Comparison of ENCODE assay signal across 18 mouse cellular contexts in the genomic region with DNA sequence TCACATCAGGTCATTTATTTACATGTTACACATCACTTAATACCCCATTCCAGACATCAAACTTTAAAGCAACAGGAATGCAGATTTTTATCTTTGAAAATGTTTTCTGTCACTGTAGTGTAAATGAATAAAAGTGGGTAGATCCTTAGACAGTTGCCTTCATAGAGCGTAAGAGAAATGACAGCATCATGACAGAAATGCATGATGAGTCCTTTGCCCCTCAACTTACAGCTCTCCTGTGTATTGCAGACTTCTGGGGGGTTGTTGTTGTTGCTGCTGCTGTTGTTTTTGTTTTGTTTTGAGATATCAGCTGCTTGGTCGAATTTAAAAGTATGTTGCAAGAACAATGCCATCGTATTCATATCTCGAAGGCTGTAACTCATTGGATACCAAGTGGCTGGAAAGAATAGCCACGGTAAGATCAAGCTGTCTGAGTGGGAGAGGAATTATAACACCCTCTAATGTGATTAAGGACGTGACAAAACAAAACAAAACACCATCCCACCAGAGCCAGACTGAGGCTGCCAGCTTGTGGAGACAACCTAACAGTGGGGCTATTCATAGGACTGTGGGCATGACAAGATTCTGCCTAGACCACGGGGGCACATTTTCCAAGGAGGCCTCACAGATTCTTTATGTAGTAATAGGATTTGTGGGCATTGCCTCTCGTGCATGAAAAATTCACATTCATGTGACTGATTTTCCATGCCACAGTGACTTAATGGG.
DNase-seq lines count a peak whose midpoint lies in the region; ATAC-seq and TF ChIP-seq lines count a peak whose summit lies in the region.
"Had no signal": no experiment of that assay in that cellular context is flagged by ENCODE, and none has a peak within 500 bp of the region (broad histone marks: within the 10 kb centered on the region; RNA-seq: fewer than 3 reads in every experiment).

No protein-coding gene starts in this region.

- H3K4me3 ChIP-seq in hindbrain, embryonic 10.5 days = no peak overlapping the region
- H3K4me3 ChIP-seq in midbrain, embryonic 11.5 days (ENCODE audit: low read depth, low read length) = no peak overlapping the region
- no peak overlapping the region for H3K4me3 ChIP-seq in neural tube, embryonic 15.5 days (replicated peaks)
- no peak overlapping the region for H3K4me3 ChIP-seq in left cerebral cortex, adult 2 months
- no peak overlapping the region for H3K4me3 ChIP-seq in liver, embryonic 11.5 days (ENCODE audit: low read depth, low read length)
- H3K4me3 ChIP-seq: embryonic facial prominence, embryonic 15.5 days; intestine, embryonic 15.5 days; myocyte had no signal

- 35% methylated on average over 8 of the region's 8 CpGs for WGBS in hindbrain, embryonic 10.5 days
- WGBS in midbrain, embryonic 11.5 days = 17% methylated on average over 8 of the region's 8 CpGs
- WGBS in neural tube, embryonic 15.5 days = 16% methylated on average over 8 of the region's 8 CpGs
- WGBS in liver, embryonic 11.5 days = 62% methylated on average over 8 of the region's 8 CpGs

- H3K9ac ChIP-seq in midbrain, embryonic 11.5 days (ENCODE audit: low read length) = no peak overlapping the region
- H3K9ac ChIP-seq in neural tube, embryonic 15.5 days (replicated peaks) = no peak overlapping the region
- no peak overlapping the region for H3K9ac ChIP-seq in liver, embryonic 11.5 days (ENCODE audit: low read depth, low read length)
- H3K9ac ChIP-seq: embryonic facial prominence, embryonic 15.5 days; intestine, embryonic 15.5 days; liver, embryonic 14.5 days had no signal

- no peaks in the 10 kb centered on the region for H3K36me3 ChIP-seq in hindbrain, embryonic 10.5 days
- H3K36me3 ChIP-seq in midbrain, embryonic 11.5 days (ENCODE audit: control insufficient read depth, insufficient read depth, low read length) = no peaks in the 10 kb centered on the region
- no peaks in the 10 kb centered on the region for H3K36me3 ChIP-seq in neural tube, embryonic 15.5 days
- H3K36me3 ChIP-seq in liver, embryonic 11.5 days (ENCODE audit: control insufficient read depth, insufficient read depth, low read length) = no peaks in the 10 kb centered on the region
- H3K36me3 ChIP-seq: embryonic facial prominence, embryonic 15.5 days; intestine, embryonic 15.5 days had no signal

- DNase-seq in embryo, embryonic 10.5 days (ENCODE audit: low spot score) = peak; percentile 46
- no peak for DNase-seq in embryo, embryonic 9.5 days (ENCODE audit: extremely low spot score)
- DNase-seq in hindbrain, embryonic 10.5 days (ENCODE audit: low spot score) = no peak
- DNase-seq in midbrain, embryonic 11.5 days (ENCODE audit: low spot score, missing footprints) = peak; percentile 92
- DNase-seq in gastrocnemius, adult 18-20 months (ENCODE audit: low spot score) = no peak
- no peak for DNase-seq in left cerebral cortex, adult 2 months (ENCODE audit: extremely low spot score in 1 of 2, low spot score in 2 of 2)
- DNase-seq in liver, embryonic 11.5 days (ENCODE audit: low spot score) = no peak
- DNase-seq: cerebellum, adult 9-11 months; layer of hippocampus, adult 9-11 months; lung, postnatal 10 days; right cerebral cortex, adult 18-20 months had no signal

- peak; percentile 98 for ATAC-seq in midbrain, embryonic 11.5 days (ENCODE audit: low FRiP score)
- ATAC-seq in neural tube, embryonic 15.5 days (ENCODE audit: low FRiP score) = peak; percentile 50; the same call in 1 of the 2 replicates
- no peak for ATAC-seq in liver, embryonic 11.5 days (replicated peaks; ENCODE audit: low FRiP score)
- ATAC-seq: intestine, embryonic 15.5 days had no signal

- peak overlapping the region; percentile 50; the same call in 1 of the 2 replicates for H3K27ac ChIP-seq in hindbrain, embryonic 10.5 days
- peak overlapping the region; percentile 44; the same call in 1 of the 2 replicates for H3K27ac ChIP-seq in midbrain, embryonic 11.5 days (ENCODE audit: low read depth, low read length)
- no peak overlapping the region for H3K27ac ChIP-seq in neural tube, embryonic 15.5 days (replicated peaks)
- no peak overlapping the region for H3K27ac ChIP-seq in left cerebral cortex, adult 2 months
- no peak overlapping the region for H3K27ac ChIP-seq in liver, embryonic 11.5 days (ENCODE audit: low read depth, low read length)
- H3K27ac ChIP-seq: embryonic facial prominence, embryonic 15.5 days; intestine, embryonic 15.5 days; kidney, postnatal 0 days; liver, embryonic 14.5 days had no signal

- H3K4me1 ChIP-seq in hindbrain, embryonic 10.5 days (replicated peaks) = peaks cover 14% of the 10 kb centered on the region
- peaks cover 8% of the 10 kb centered on the region for H3K4me1 ChIP-seq in midbrain, embryonic 11.5 days (ENCODE audit: control insufficient read depth, insufficient read depth, low read length)
- peaks cover 12% of the 10 kb centered on the region; the same call in 1 of the 2 replicates for H3K4me1 ChIP-seq in neural tube, embryonic 15.5 days
- no peaks in the 10 kb centered on the region for H3K4me1 ChIP-seq in liver, embryonic 11.5 days (replicated peaks; ENCODE audit: control insufficient read depth, insufficient read depth, low read length)
- H3K4me1 ChIP-seq: embryonic facial prominence, embryonic 15.5 days; intestine, embryonic 15.5 days had no signal

- 0 out of 2 replicates have a peak overlapping the region, but pooled peaks have one; percentile 11 for H3K4me2 ChIP-seq in midbrain, embryonic 11.5 days
- no peak overlapping the region for H3K4me2 ChIP-seq in neural tube, embryonic 15.5 days
- H3K4me2 ChIP-seq in liver, embryonic 11.5 days = no peak overlapping the region
- H3K4me2 ChIP-seq: embryonic facial prominence, embryonic 15.5 days; intestine, embryonic 15.5 days had no signal

- no peaks in the 10 kb centered on the region for H3K27me3 ChIP-seq in hindbrain, embryonic 10.5 days (ENCODE audit: insufficient read depth, poor library complexity, severe bottlenecking)
- H3K27me3 ChIP-seq in midbrain, embryonic 11.5 days (ENCODE audit: control insufficient read depth, insufficient read depth, low read length) = no peaks in the 10 kb centered on the region
- H3K27me3 ChIP-seq in neural tube, embryonic 15.5 days (replicated peaks) = no peaks in the 10 kb centered on the region
- no peaks in the 10 kb centered on the region for H3K27me3 ChIP-seq in liver, embryonic 11.5 days (replicated peaks; ENCODE audit: control insufficient read depth, insufficient read depth, low read length)
- H3K27me3 ChIP-seq: CH12.LX; embryonic facial prominence, embryonic 15.5 days; intestine, embryonic 15.5 days had no signal

- TF ChIP-seq CTCF in left cerebral cortex, adult 2 months (IDR thresholded peaks at IDR 0.05) = no peak

- intact Hi-C loops in left cerebral cortex, adult 2 months (cut with DNase I) = no loop called here

- H3K9me3 ChIP-seq in hindbrain, embryonic 10.5 days = no peaks in the 10 kb centered on the region
- H3K9me3 ChIP-seq in midbrain, embryonic 11.5 days (ENCODE audit: control insufficient read depth, low read length) = no peaks in the 10 kb centered on the region
- H3K9me3 ChIP-seq in neural tube, embryonic 15.5 days (replicated peaks) = no peaks in the 10 kb centered on the region
- no peaks in the 10 kb centered on the region for H3K9me3 ChIP-seq in liver, embryonic 11.5 days (ENCODE audit: control insufficient read depth, low read length)
- H3K9me3 ChIP-seq: embryonic facial prominence, embryonic 15.5 days; intestine, embryonic 15.5 days had no signal

Comparison
In these comparisons a context has a peak if more than half of its experiments do, and no peak if none do; other contexts are left out.
1. DNase-seq: peak in embryo, embryonic 10.5 days (single experiment) and midbrain, embryonic 11.5 days (single experiment); none in embryo, embryonic 9.5 days (single experiment), hindbrain, embryonic 10.5 days (single experiment), gastrocnemius, adult 18-20 months (single experiment), left cerebral cortex, adult 2 months (0 of 2) and liver, embryonic 11.5 days (single experiment).
2. H3K27ac ChIP-seq: peak in hindbrain, embryonic 10.5 days (single experiment) and midbrain, embryonic 11.5 days (single experiment); none in neural tube, embryonic 15.5 days (single experiment), left cerebral cortex, adult 2 months (single experiment) and liver, embryonic 11.5 days (single experiment).